Mouse (Mus musculus) embryonic fibroblast, embryonic 13.5 days (primary cell): Measurements from ENCODE around the gene Adsl.

Experiments
- CTCF ChIP-seq: IDR thresholded peaks from 2 replicates; pipeline ENCODE4 v1.5.1; 2011; ENCODE audit warnings: mild to moderate bottlenecking, control low read depth, low read length, moderate library complexity, borderline replicate concordance; ENCODE audit not compliant: insufficient read depth
- POLR2A ChIP-seq: IDR thresholded peaks from 2 replicates; pipeline ENCODE4 v1.6.1; 2011; ENCODE audit warnings: low read depth, mild to moderate bottlenecking, control low read depth, low read length, moderate library complexity

DNA sequence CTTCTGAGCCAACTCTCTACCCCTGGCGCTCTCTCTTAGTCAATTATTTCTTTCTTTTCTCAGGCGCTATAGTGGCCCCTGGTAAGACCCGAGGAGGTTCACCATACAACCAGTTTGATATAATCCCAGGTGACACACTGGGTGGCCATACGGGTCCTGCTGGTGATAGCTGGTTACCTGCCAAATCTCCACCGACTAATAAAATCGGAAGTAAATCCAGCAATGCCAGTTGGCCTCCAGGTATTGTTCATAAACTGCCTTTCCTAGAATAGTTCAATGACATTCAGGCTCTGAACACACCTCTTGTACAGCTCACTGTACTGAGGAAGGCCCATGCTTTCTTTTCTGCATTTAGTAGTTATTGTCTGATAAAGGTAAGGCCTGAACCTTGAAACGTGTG is 31.7 kb upstream of the Adsl start:
- no peak for TF ChIP-seq POLR2A
- no peak for TF ChIP-seq CTCF
